Mouse (Mus musculus): ENCODE data around the gene Dnah7c.
"Not testable (repeated sequence)": the region's sequence is repeated elsewhere in the genome, so short reads cannot be mapped to it uniquely, and the experiment has no call there.

GRCm38 (mm10) chr1:46526537-46526936 lies 101.1 kb downstream of the Dnah7c start:
- TF ChIP-seq CTCF (IDR thresholded peaks at IDR 0.05; ENCODE audit: low read depth, low read length); POLR2A (IDR thresholded peaks at IDR 0.05; ENCODE audit: insufficient read depth, low read length): not testable (repeated sequence)

Data from ES-Bruce4 (cell line).